Mouse (Mus musculus) lung, adult 18-20 months (tissue): ENCODE results near the gene Wfdc10.

Source experiments
- DNase-seq, 2 experiments: peaks; one replicate each; pipeline ENCODE4 v3.0.0; 2022; ENCODE audit warnings: mixed read lengths in 2 of 2

The Wfdc10 gene

GRCm38 (mm10) chr2:164655858-164656257, at the start of gene Wfdc10:
Wfdc10 (plus strand) TSS chr2:164656046.
- peak; percentile 40 to 51 for DNase-seq

- DNase-seq, result no peak
Observed at GRCm38 (mm10) chr2:164608781-164609180, 47.1 kb upstream of the Wfdc10 start.

- peak; percentile 44 to 60 for DNase-seq
Observed at GRCm38 (mm10) chr2:164613471-164613870, 42.4 kb upstream of the Wfdc10 start, which contains the start of the genes Wfdc6b and Wfdc8. Wfdc6b (plus strand) TSS chr2:164613522. Wfdc8 (minus strand) TSS chr2:164613626.

GRCm38 (mm10) chr2:164615386-164615785, 40.5 kb upstream of the Wfdc10 start:
- DNase-seq, result no peak

GRCm38 (mm10) chr2:164619050-164619449, 36.8 kb upstream of the Wfdc10 start:
- DNase-seq, result peak; percentile 3 to 12

- DNase-seq, result no peak
Observed at GRCm38 (mm10) chr2:164621775-164622174, 34.1 kb upstream of the Wfdc10 start.

GRCm38 (mm10) chr2:164635266-164635665, 20.6 kb upstream of the Wfdc10 start:
- DNase-seq, result no peak

- DNase-seq, result no peak
Observed at GRCm38 (mm10) chr2:164638696-164639095, 17.1 kb upstream of the Wfdc10 start, which contains the start of gene Wfdc16. Wfdc16 (minus strand) TSS chr2:164638796.

- no peak for DNase-seq
Observed at GRCm38 (mm10) chr2:164641129-164641528, 14.7 kb upstream of the Wfdc10 start.

GRCm38 (mm10) chr2:164641881-164642673, 13.8 kb upstream of the Wfdc10 start:
- DNase-seq, result peak in 1 of 2 experiments; percentile 9

- DNase-seq, result no peak
Observed at GRCm38 (mm10) chr2:164656483-164656882, 637 bp downstream of the Wfdc10 start, which contains the start of gene Wfdc9. Wfdc9 (minus strand) TSS chr2:164656583.

- no peak for DNase-seq
Observed at GRCm38 (mm10) chr2:164664851-164665250, 9.0 kb downstream of the Wfdc10 start.

- DNase-seq, result no peak
Observed at GRCm38 (mm10) chr2:164670261-164670660, 14.4 kb downstream of the Wfdc10 start.

- no peak for DNase-seq
Observed at GRCm38 (mm10) chr2:164670938-164671337, 15.1 kb downstream of the Wfdc10 start.

GRCm38 (mm10) chr2:164673987-164674386, 18.1 kb downstream of the Wfdc10 start, which contains the start of gene Wfdc11:
Wfdc11 (minus strand) TSS chr2:164674087.
- DNase-seq, result no peak

- DNase-seq, result no peak
Observed at GRCm38 (mm10) chr2:164676103-164676502, 20.3 kb downstream of the Wfdc10 start.

GRCm38 (mm10) chr2:164676916-164677685, 21.3 kb downstream of the Wfdc10 start:
- DNase-seq, result peak in 1 of 2 experiments; percentile 9

- DNase-seq, result peak; percentile 65 to 79
Observed at GRCm38 (mm10) chr2:164678848-164679625, 23.2 kb downstream of the Wfdc10 start.

GRCm38 (mm10) chr2:164679906-164680305, 24.1 kb downstream of the Wfdc10 start:
- peak; percentile 47 to 56 for DNase-seq

- no peak for DNase-seq
Observed at GRCm38 (mm10) chr2:164684807-164685206, 29.0 kb downstream of the Wfdc10 start, which contains the start of gene Wfdc13. Wfdc13 (plus strand) TSS chr2:164685107.

GRCm38 (mm10) chr2:164698201-164698600, 42.4 kb downstream of the Wfdc10 start, which contains the start of gene Spint4:
Spint4 (plus strand) TSS chr2:164698501.
- DNase-seq, result no peak

GRCm38 (mm10) chr2:164700959-164701358, 45.1 kb downstream of the Wfdc10 start:
- no peak for DNase-seq
